Mouse (Mus musculus): ENCODE results near the gene Ptpn21. TPM values are rescaled to one million over a fixed set of nuclear protein-coding genes. Genes with fewer than 3 reads are reported as not detected.

The Ptpn21 gene
- polyA plus RNA-seq, 1 experiment from 2014 or later = 5.3 TPM

GRCm38 (mm10) chr12:98697202-98697601, 40.0 kb downstream of the Ptpn21 start:
- Histone ChIP-seq H3K4me3 (ENCODE audit: low read depth, low read length) (no peak overlapping the region), H3K36me3 (replicated peaks; ENCODE audit: control insufficient read depth, insufficient read depth, low read depth, low read length) (no peaks in the 10 kb centered on the region), H3K9ac (replicated peaks; ENCODE audit: low read length) (no peak overlapping the region), H3K27ac (replicated peaks; ENCODE audit: low read depth, low read length) (no peak overlapping the region), H3K4me1 (ENCODE audit: control insufficient read depth, insufficient read depth, low read length) (no peaks in the 10 kb centered on the region), H3K4me2 (ENCODE audit: low read depth, low read length) (no peak overlapping the region), H3K9me3 (replicated peaks; ENCODE audit: control insufficient read depth, low read length) (no peaks in the 10 kb centered on the region), H3K27me3 (ENCODE audit: control insufficient read depth, insufficient read depth, low read length) (no peaks in the 10 kb centered on the region)
- 86% methylated on average over 5 of the region's 5 CpGs for WGBS
- no peak for DNase-seq (ENCODE audit: low spot score)
- ATAC-seq (replicated peaks; ENCODE audit: insufficient number of reproducible peaks, low FRiP score, low TSS enrichment, low read depth) = no peak

GRCm38 (mm10) chr12:98690230-98690629, 47.0 kb downstream of the Ptpn21 start:
- Histone ChIP-seq H3K27me3 (ENCODE audit: control insufficient read depth, insufficient read depth, low read length) (no peaks in the 10 kb centered on the region), H3K4me3 (ENCODE audit: low read depth, low read length) (no peak overlapping the region), H3K9me3 (replicated peaks; ENCODE audit: control insufficient read depth, low read length) (no peaks in the 10 kb centered on the region), H3K9ac (replicated peaks; ENCODE audit: low read length) (no peak overlapping the region), H3K27ac (replicated peaks; ENCODE audit: low read depth, low read length) (no peak overlapping the region), H3K4me2 (ENCODE audit: low read depth, low read length) (no peak overlapping the region), H3K36me3 (replicated peaks; ENCODE audit: control insufficient read depth, insufficient read depth, low read depth, low read length) (no peaks in the 10 kb centered on the region; the same call in 1 of the 2 replicates), H3K4me1 (ENCODE audit: control insufficient read depth, insufficient read depth, low read length) (no peaks in the 10 kb centered on the region)
- WGBS = 87% methylated on average over 8 of the region's 8 CpGs
- ATAC-seq (replicated peaks; ENCODE audit: insufficient number of reproducible peaks, low FRiP score, low TSS enrichment, low read depth) (no peak), DNase-seq (ENCODE audit: low spot score) (no peak)

- no peak overlapping the region for H3K4me2 ChIP-seq (ENCODE audit: low read depth, low read length)
- no peak for ATAC-seq (replicated peaks; ENCODE audit: insufficient number of reproducible peaks, low FRiP score, low TSS enrichment, low read depth)
- H3K9ac ChIP-seq (replicated peaks; ENCODE audit: low read length) = no peak overlapping the region
- no peaks in the 10 kb centered on the region for H3K27me3 ChIP-seq (ENCODE audit: control insufficient read depth, insufficient read depth, low read length)
- no peak overlapping the region for H3K4me3 ChIP-seq (ENCODE audit: low read depth, low read length)
- 81% methylated on average over 6 of the region's 6 CpGs for WGBS
- H3K4me1 ChIP-seq (ENCODE audit: control insufficient read depth, insufficient read depth, low read length) = no peaks in the 10 kb centered on the region
- H3K9me3 ChIP-seq (replicated peaks; ENCODE audit: control insufficient read depth, low read length) = no peaks in the 10 kb centered on the region
- H3K27ac ChIP-seq (replicated peaks; ENCODE audit: low read depth, low read length) = no peak overlapping the region
- DNase-seq (ENCODE audit: low spot score) = no peak
- H3K36me3 ChIP-seq (replicated peaks; ENCODE audit: control insufficient read depth, insufficient read depth, low read depth, low read length) = no peaks in the 10 kb centered on the region; the same call in 1 of the 2 replicates
These were observed 53.6 kb downstream of the Ptpn21 start for GRCm38 (mm10) chr12:98683574-98683973.

- Histone ChIP-seq H3K4me1 (ENCODE audit: control insufficient read depth, insufficient read depth, low read length) (no peaks in the 10 kb centered on the region), H3K9me3 (replicated peaks; ENCODE audit: control insufficient read depth, low read length) (no peaks in the 10 kb centered on the region), H3K9ac (replicated peaks; ENCODE audit: low read length) (no peak overlapping the region), H3K27ac (replicated peaks; ENCODE audit: low read depth, low read length) (no peak overlapping the region), H3K4me3 (ENCODE audit: low read depth, low read length) (no peak overlapping the region), H3K4me2 (ENCODE audit: low read depth, low read length) (no peak overlapping the region), H3K27me3 (ENCODE audit: control insufficient read depth, insufficient read depth, low read length) (no peaks in the 10 kb centered on the region), H3K36me3 (replicated peaks; ENCODE audit: control insufficient read depth, insufficient read depth, low read depth, low read length) (no peaks in the 10 kb centered on the region; the same call in 1 of the 2 replicates)
- DNase-seq (ENCODE audit: low spot score) (no peak), ATAC-seq (replicated peaks; ENCODE audit: insufficient number of reproducible peaks, low FRiP score, low TSS enrichment, low read depth) (no peak)
- 79% methylated on average over 11 of the region's 11 CpGs for WGBS
These were observed 54.0 kb downstream of the Ptpn21 start for GRCm38 (mm10) chr12:98683171-98683570.

- ATAC-seq (replicated peaks; ENCODE audit: insufficient number of reproducible peaks, low FRiP score, low TSS enrichment, low read depth) (no peak), DNase-seq (ENCODE audit: low spot score) (no peak)
- 87% methylated on average over 15 of the region's 15 CpGs for WGBS
- no peaks in the 10 kb centered on the region for H3K27me3 ChIP-seq (ENCODE audit: control insufficient read depth, insufficient read depth, low read length)
- H3K27ac ChIP-seq (replicated peaks; ENCODE audit: low read depth, low read length) = no peak overlapping the region
- no peaks in the 10 kb centered on the region; the same call in 1 of the 2 replicates for H3K36me3 ChIP-seq (replicated peaks; ENCODE audit: control insufficient read depth, insufficient read depth, low read depth, low read length)
- H3K4me2 ChIP-seq (ENCODE audit: low read depth, low read length) = no peak overlapping the region
- H3K4me3 ChIP-seq (ENCODE audit: low read depth, low read length) = no peak overlapping the region
- H3K9ac ChIP-seq (replicated peaks; ENCODE audit: low read length) = no peak overlapping the region
- H3K9me3 ChIP-seq (replicated peaks; ENCODE audit: control insufficient read depth, low read length) = no peaks in the 10 kb centered on the region
- H3K4me1 ChIP-seq (ENCODE audit: control insufficient read depth, insufficient read depth, low read length) = no peaks in the 10 kb centered on the region
These were observed 55.0 kb downstream of the Ptpn21 start for GRCm38 (mm10) chr12:98682196-98682595.

GRCm38 (mm10) chr12:98679906-98680305, 57.3 kb downstream of the Ptpn21 start:
- Histone ChIP-seq H3K9me3 (replicated peaks; ENCODE audit: control insufficient read depth, low read length) (no peaks in the 10 kb centered on the region), H3K4me1 (ENCODE audit: control insufficient read depth, insufficient read depth, low read length) (no peaks in the 10 kb centered on the region), H3K36me3 (replicated peaks; ENCODE audit: control insufficient read depth, insufficient read depth, low read depth, low read length) (no peaks in the 10 kb centered on the region; the same call in 1 of the 2 replicates), H3K4me3 (ENCODE audit: low read depth, low read length) (no peak overlapping the region), H3K4me2 (ENCODE audit: low read depth, low read length) (no peak overlapping the region), H3K9ac (replicated peaks; ENCODE audit: low read length) (no peak overlapping the region), H3K27me3 (ENCODE audit: control insufficient read depth, insufficient read depth, low read length) (no peaks in the 10 kb centered on the region), H3K27ac (replicated peaks; ENCODE audit: low read depth, low read length) (no peak overlapping the region)
- DNase-seq (ENCODE audit: low spot score) (no peak), ATAC-seq (replicated peaks; ENCODE audit: insufficient number of reproducible peaks, low FRiP score, low TSS enrichment, low read depth) (no peak)
- WGBS = 93% methylated on average over 15 of the region's 15 CpGs

- 50% methylated on average over 14 of the region's 14 CpGs for WGBS
- Histone ChIP-seq H3K4me1 (ENCODE audit: control insufficient read depth, insufficient read depth, low read length) (no peaks in the 10 kb centered on the region), H3K36me3 (replicated peaks; ENCODE audit: control insufficient read depth, insufficient read depth, low read depth, low read length) (no peaks in the 10 kb centered on the region; the same call in 1 of the 2 replicates), H3K4me3 (ENCODE audit: low read depth, low read length) (no peak overlapping the region), H3K9ac (replicated peaks; ENCODE audit: low read length) (no peak overlapping the region), H3K27ac (replicated peaks; ENCODE audit: low read depth, low read length) (no peak overlapping the region), H3K4me2 (ENCODE audit: low read depth, low read length) (no peak overlapping the region), H3K9me3 (replicated peaks; ENCODE audit: control insufficient read depth, low read length) (no peaks in the 10 kb centered on the region), H3K27me3 (ENCODE audit: control insufficient read depth, insufficient read depth, low read length) (no peaks in the 10 kb centered on the region)
- no peak for ATAC-seq (replicated peaks; ENCODE audit: insufficient number of reproducible peaks, low FRiP score, low TSS enrichment, low read depth)
- DNase-seq (ENCODE audit: low spot score) = no peak
These were observed 59.9 kb downstream of the Ptpn21 start for GRCm38 (mm10) chr12:98677336-98677735.

- Histone ChIP-seq H3K27ac (replicated peaks; ENCODE audit: low read depth, low read length) (no peak overlapping the region), H3K27me3 (ENCODE audit: control insufficient read depth, insufficient read depth, low read length) (no peaks in the 10 kb centered on the region), H3K9ac (replicated peaks; ENCODE audit: low read length) (no peak overlapping the region), H3K4me1 (ENCODE audit: control insufficient read depth, insufficient read depth, low read length) (no peaks in the 10 kb centered on the region), H3K36me3 (replicated peaks; ENCODE audit: control insufficient read depth, insufficient read depth, low read depth, low read length) (no peaks in the 10 kb centered on the region; the same call in 1 of the 2 replicates), H3K4me2 (ENCODE audit: low read depth, low read length) (no peak overlapping the region), H3K4me3 (ENCODE audit: low read depth, low read length) (no peak overlapping the region), H3K9me3 (replicated peaks; ENCODE audit: control insufficient read depth, low read length) (no peaks in the 10 kb centered on the region)
- WGBS = 93% methylated on average over 6 of the region's 6 CpGs
- DNase-seq (ENCODE audit: low spot score) (no peak), ATAC-seq (replicated peaks; ENCODE audit: insufficient number of reproducible peaks, low FRiP score, low TSS enrichment, low read depth) (no peak)
These were observed 60.3 kb downstream of the Ptpn21 start for GRCm38 (mm10) chr12:98676861-98677260.

Measured in embryonic facial prominence, embryonic 11.5 days (tissue).